Mouse (Mus musculus) G1E (cell line): ENCODE results near the gene Smim4. TPM values are rescaled to one million over a fixed set of nuclear protein-coding genes. Genes with fewer than 3 reads are reported as not detected.

ENCODE experiments used
- ATAC-seq: 2 replicates; pipeline ENCODE4 v1.8.0; 2016; ENCODE audit warnings: mild to moderate bottlenecking; ENCODE audit not compliant: insufficient number of reproducible peaks, poor library complexity, low FRiP score, severe bottlenecking; ENCODE audit errors: extremely low read depth
- DNase-seq: peaks from one replicate; pipeline ENCODE4 v3.0.0; 2012; ENCODE audit warnings: low spot score
- H3K27me3 ChIP-seq: 2 replicates; pipeline ENCODE4 v1.6.1; 2012; ENCODE audit warnings: mild to moderate bottlenecking, low read length, inconsistent platforms; ENCODE audit not compliant: insufficient read depth
- H3K36me3 ChIP-seq: replicated peaks from 2 replicates; pipeline ENCODE3; 2012; ENCODE audit warnings: mild to moderate bottlenecking, inconsistent platforms
- H3K4me1 ChIP-seq: 2 replicates; pipeline ENCODE4 v1.6.1; 2012; ENCODE audit warnings: low read depth, low read length, inconsistent platforms, mixed read lengths; ENCODE audit not compliant: insufficient read depth
- H3K4me3 ChIP-seq: 2 replicates; pipeline ENCODE4 v1.5.1; 2012; ENCODE audit warnings: low read depth, mild to moderate bottlenecking, inconsistent platforms, low read length, moderate library complexity, mixed read lengths
- H3K9me3 ChIP-seq: replicated peaks from 2 replicates; pipeline ENCODE4 v1.6.1; 2012; ENCODE audit warnings: inconsistent platforms
- CTCF ChIP-seq: IDR thresholded peaks from 2 replicates; pipeline ENCODE4 v1.5.1; 2012; ENCODE audit warnings: low read depth, low read length, inconsistent platforms, mixed read lengths
- GATA1 ChIP-seq: IDR thresholded peaks from 2 replicates; pipeline ENCODE4 v1.6.1; 2012; ENCODE audit warnings: borderline replicate concordance, low read length, inconsistent platforms, mixed read lengths
- GATA2 ChIP-seq: IDR thresholded peaks from 2 replicates; pipeline ENCODE4 v1.6.1; 2012; ENCODE audit warnings: low read depth, low read length, inconsistent platforms, borderline replicate concordance
- POLR2AphosphoS5 ChIP-seq: IDR thresholded peaks from 2 replicates; pipeline ENCODE4 v1.6.1; 2012; ENCODE audit warnings: low read depth, low read length, inconsistent platforms; ENCODE audit not compliant: insufficient replicate concordance
- TAL1 ChIP-seq: conservative IDR thresholded peaks from 2 replicates; pipeline ENCODE4 v1.6.1; 2012; ENCODE audit warnings: low read depth, low read length, inconsistent platforms, mixed read lengths
- polyA plus RNA-seq: library from polyadenylated mRNA; stranded (reverse); fragments of >175 nt; gene quantifications from 2 replicates; pipeline ENCODE4 v1.2.3, GENCODE M21; 2012
- total RNA-seq, 2 experiments: library from RNA; stranded (forward) in 1 of 2; stranded (reverse) in 1 of 2; fragments of 200-1000 nt in 1 of 2; fragments of >200 nt in 1 of 2; fragmentation: Nextera tagmentation in 1 of 2; gene quantifications; 2 replicates each; pipeline ENCODE4 v1.2.3; 2014 to 2017

Smim4 gene
- total and polyA plus RNA-seq, 3 experiments, result 32.1 to 173 (median 71.4) TPM

DNA sequence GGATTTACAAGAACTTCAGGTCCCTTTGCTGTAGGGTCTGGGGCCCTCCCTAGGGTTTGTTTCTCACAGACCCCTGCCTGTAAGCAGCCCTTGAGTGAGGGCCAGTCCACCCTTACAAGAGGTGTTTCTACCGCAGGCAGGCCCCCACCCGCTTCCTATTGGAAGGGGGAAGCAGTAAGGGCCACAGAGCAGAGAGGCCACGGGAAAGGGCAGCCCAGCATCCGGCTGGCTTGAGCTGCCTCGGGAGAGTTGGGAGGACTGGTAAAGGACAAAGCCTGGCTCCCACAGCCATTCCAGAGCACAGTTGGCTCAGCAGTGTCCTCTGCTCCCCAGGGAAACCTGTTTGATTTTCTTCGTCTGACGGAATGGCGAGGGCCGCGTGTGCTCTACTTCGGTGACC is 9.0 kb upstream of the Smim4 start:
- ATAC-seq, result no peak
- TF ChIP-seq TAL1, result no peak
- TF ChIP-seq POLR2AphosphoS5, result no peak
- TF ChIP-seq CTCF, result no peak
- TF ChIP-seq GATA1, result no peak
- no peak for TF ChIP-seq GATA2
- Histone ChIP-seq H3K27me3 (no peaks in the 10 kb centered on the region; the same call in 1 of the 2 replicates), H3K4me1 (peaks cover 69% of the 10 kb centered on the region), H3K36me3 (peaks cover 98% of the 10 kb centered on the region), H3K4me3 (no peak overlapping the region), H3K9me3 (0 out of 2 replicates have a peak, but pooled peaks cover 3% of the 10 kb centered on the region)
- DNase-seq, result no peak

DNA sequence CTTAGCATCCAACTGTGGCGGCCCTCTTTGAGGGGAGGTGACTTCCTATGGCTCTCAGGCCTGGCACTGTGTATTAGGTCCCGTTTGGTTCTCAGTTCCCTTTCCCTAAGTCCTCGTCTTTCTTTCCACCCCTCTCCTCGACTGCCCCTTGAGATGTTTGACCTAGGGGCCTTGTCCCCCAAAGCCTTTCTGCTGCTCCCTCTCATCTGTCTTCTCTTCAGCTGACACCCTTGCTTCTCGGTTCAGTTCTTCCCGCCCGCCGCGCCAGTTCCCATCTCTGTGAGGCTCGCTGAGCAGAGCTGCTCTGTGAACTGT is 8.5 kb upstream of the Smim4 start:
- Histone ChIP-seq H3K9me3 (0 out of 2 replicates have a peak, but pooled peaks cover 3% of the 10 kb centered on the region), H3K4me1 (peaks cover 74% of the 10 kb centered on the region), H3K4me3 (no peak overlapping the region), H3K36me3 (peaks cover 99% of the 10 kb centered on the region), H3K27me3 (no peaks in the 10 kb centered on the region; the same call in 1 of the 2 replicates)
- ATAC-seq (no peak), DNase-seq (no peak)
- TF ChIP-seq CTCF (no peak), GATA1 (no peak), TAL1 (no peak), POLR2AphosphoS5 (no peak)

DNA sequence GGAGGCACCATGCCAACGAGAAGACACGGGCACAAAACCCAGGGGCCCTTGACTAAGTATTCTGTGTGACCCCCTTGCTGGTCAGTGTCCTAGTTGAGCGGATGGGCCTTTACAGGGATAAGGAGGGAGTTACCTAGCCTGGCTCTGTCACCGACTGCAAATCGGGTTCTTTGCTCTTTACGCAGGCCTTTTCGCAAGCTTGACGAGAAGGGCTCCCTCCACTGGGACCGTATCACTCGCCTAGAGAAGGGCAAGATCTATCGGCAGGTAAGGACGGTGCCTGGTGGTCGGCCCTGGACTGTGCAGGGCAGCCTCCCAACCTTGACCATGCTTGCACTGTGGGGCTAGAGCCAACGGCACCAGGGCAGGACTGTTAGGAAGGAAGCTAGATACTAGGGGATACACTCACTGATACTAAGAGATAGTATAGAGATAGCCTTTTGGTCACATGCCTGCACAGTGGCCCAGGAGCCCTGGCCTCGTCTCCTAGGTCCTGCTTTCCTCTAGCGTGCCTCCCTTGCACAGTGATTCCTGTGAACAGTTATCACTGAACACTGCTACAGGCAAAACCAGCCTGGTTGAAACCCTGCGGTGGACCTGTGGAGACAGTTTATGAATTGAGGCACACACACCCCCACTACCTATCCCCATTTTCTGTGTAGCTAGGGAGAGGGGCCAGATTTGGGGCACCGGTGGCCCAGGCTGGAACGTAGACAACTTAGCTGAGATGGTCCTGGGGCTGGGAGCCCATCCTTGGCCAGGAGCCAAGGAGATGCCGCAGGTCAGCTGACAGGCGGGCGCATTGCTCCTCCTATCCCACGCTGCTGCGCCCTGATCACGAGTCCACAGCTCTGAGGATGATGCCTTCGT is 7.9 kb upstream of the Smim4 start:
- no peak for TF ChIP-seq GATA1
- TF ChIP-seq CTCF, result no peak
- no peak for TF ChIP-seq GATA2
- no peak for TF ChIP-seq POLR2AphosphoS5
- TF ChIP-seq TAL1, result no peak
- H3K4me3 ChIP-seq, result no peak overlapping the region
- H3K36me3 ChIP-seq, result peaks cover 95% of the 10 kb centered on the region
- 0 out of 2 replicates have a peak, but pooled peaks cover 3% of the 10 kb centered on the region for H3K9me3 ChIP-seq
- DNase-seq (no peak), ATAC-seq (no peak)
- peaks cover 80% of the 10 kb centered on the region for H3K4me1 ChIP-seq
- no peaks in the 10 kb centered on the region; the same call in 1 of the 2 replicates for H3K27me3 ChIP-seq

DNA sequence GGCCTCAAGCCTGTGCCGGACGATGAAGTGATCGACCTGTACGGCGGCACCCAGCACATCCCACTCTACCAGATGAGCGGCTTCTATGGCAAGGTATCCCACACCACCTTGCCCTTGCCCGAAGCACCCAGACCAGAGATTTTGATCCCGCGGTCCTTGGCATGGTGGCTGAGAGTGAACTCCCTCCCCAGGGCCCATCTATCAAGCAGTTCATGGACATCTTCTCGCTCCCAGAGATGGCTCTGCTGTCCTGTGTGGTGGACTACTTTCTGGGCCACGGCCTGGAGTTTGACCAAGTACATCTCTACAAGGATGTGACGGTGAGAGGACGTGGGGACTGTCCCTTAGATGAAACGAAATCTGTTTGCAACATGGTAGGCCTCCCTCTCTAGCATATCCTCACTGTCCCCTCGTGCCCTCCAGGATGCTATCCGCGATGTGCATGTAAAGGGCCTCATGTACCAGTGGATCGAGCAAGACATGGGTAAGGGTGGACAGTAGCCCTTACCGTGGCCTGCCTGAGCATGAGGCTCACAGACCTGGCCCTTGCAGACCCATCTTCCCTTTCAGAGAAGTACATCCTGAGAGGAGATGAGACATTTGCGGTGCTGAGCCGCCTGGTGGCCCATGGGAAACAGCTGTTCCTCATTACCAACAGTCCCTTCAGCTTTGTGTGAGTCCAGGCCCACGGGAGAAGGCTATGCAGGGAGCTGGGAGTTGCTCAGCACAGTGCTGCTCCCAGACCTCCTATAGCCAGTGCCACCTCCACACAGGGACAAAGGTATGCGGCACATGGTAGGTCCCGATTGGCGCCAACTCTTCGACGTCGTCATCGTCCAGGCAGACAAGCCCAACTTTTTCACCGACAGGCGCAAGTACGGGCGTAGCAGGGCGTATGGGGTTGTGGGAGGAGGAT is 7.0 kb upstream of the Smim4 start:
- DNase-seq (no peak), ATAC-seq (no peak)
- TF ChIP-seq GATA1 (no peak), TAL1 (no peak), CTCF (no peak)
- H3K4me1 ChIP-seq, result peaks cover 83% of the 10 kb centered on the region
- peaks cover 86% of the 10 kb centered on the region for H3K36me3 ChIP-seq
- H3K9me3 ChIP-seq, result no peaks in the 10 kb centered on the region
- no peaks in the 10 kb centered on the region; the same call in 1 of the 2 replicates for H3K27me3 ChIP-seq
- no peak overlapping the region for H3K4me3 ChIP-seq

DNA sequence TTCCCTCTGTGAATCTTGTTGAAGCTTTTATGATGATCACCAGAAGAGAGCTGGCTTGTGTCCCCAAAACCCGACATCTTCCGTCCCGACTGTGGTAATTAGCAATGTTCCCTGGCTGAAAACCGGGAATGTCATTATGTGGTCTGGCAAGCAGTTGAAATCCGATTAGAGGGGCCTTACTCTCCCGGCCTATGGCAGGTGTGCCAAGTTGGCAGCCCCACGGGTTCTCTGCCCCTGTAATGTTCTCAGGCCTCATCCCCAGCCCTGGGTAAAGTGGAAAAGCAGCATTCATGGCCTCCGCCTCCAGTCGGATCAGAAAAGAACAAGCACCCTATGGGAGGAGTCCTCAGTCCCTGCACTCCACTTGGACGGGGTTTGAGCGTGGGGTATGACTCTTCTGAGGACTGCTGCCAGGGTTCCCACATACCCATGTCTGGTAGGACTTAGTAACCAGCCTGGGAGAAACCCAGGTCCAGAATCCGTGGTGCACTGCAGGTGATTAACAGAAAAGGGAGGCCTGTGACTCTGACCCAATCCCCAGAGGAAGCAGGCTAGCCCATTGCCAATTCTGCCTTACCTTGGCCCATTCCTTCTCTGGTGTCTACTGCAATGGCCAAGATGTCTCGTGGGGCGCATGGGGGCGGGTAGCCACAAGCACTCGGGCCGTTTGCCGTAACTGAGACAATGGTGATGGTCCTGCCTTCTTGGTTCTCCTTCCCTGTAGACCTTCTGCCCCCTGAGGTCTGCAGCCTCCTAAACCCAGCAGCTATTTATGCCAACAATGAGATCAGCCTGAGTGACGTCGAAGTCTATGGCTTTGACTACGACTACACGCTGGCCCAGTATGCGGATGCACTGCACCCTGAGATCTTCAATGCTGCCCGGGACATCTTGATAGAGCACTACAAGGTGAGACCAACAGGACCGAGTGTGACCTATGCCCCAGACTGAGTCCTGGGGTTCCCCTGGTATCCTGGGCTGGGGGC is 5.6 kb upstream of the Smim4 start:
- Histone ChIP-seq H3K4me1 (peaks cover 88% of the 10 kb centered on the region), H3K9me3 (no peaks in the 10 kb centered on the region), H3K36me3 (peaks cover 71% of the 10 kb centered on the region), H3K4me3 (peak overlapping the region; percentile 97; the same call in 1 of the 2 replicates), H3K27me3 (no peaks in the 10 kb centered on the region; the same call in 1 of the 2 replicates)
- ATAC-seq (no peak), DNase-seq (no peak)
- no peak for TF ChIP-seq TAL1
- TF ChIP-seq CTCF, result no peak
- no peak for TF ChIP-seq GATA1
- no peak for TF ChIP-seq POLR2AphosphoS5
